In genomic region chr2:14146913-14147312, GRCm38 (mm10) we compare ENCODE assay signal across 12 mouse cellular contexts. TPM values are rescaled to one million over a fixed set of nuclear protein-coding genes. Genes with fewer than 3 reads are reported as not detected.
DNase-seq lines count a peak whose midpoint lies in the region; ATAC-seq lines count a peak whose summit lies in the region.
"Had no signal": no experiment of that assay in that cellular context is flagged by ENCODE, and none has a peak within 500 bp of the region (broad histone marks: within the 10 kb centered on the region; RNA-seq: fewer than 3 reads in every experiment).

No protein-coding gene starts in this region.

- no peak overlapping the region for H3K27ac ChIP-seq in forebrain, embryonic 16.5 days (ENCODE audit: low read length)
- H3K27ac ChIP-seq in forebrain, embryonic 10.5 days = no peak overlapping the region
- H3K27ac ChIP-seq: embryonic facial prominence, embryonic 13.5 days; limb, embryonic 15.5 days had no signal

- 0 out of 2 replicates have a peak, but pooled peaks have one; percentile 36 for ATAC-seq in forebrain, embryonic 16.5 days

- H3K4me3 ChIP-seq in forebrain, embryonic 16.5 days (replicated peaks; ENCODE audit: low read length) = no peak overlapping the region
- H3K4me3 ChIP-seq in forebrain, embryonic 10.5 days = no peak overlapping the region
- H3K4me3 ChIP-seq: embryonic facial prominence, embryonic 13.5 days; limb, embryonic 15.5 days had no signal

- H3K4me1 ChIP-seq in forebrain, embryonic 16.5 days (replicated peaks; ENCODE audit: control insufficient read depth, insufficient read depth, low read length) = no peaks in the 10 kb centered on the region
- H3K4me1 ChIP-seq in forebrain, embryonic 10.5 days = no peaks in the 10 kb centered on the region
- H3K4me1 ChIP-seq: embryonic facial prominence, embryonic 13.5 days had no signal

- DNase-seq in forebrain, embryonic 10.5 days (ENCODE audit: extremely low spot score, low spot score) = no peak
- DNase-seq in layer of hippocampus, adult 9-10 months (ENCODE audit: low spot score) = peak; percentile 25
- DNase-seq in layer of hippocampus, adult 8-10 months (ENCODE audit: low spot score in 2 of 2) = no peak
- peak; percentile 57 for DNase-seq in 416B (ENCODE audit: low read depth)
- peak; percentile 32 for DNase-seq in brain, adult 2 months (ENCODE audit: low read depth, low spot score)
- DNase-seq in urinary bladder, postnatal 25 days (ENCODE audit: low spot score) = no peak
- no peak for DNase-seq in urinary bladder, postnatal 4 days (ENCODE audit: low spot score in 2 of 2)
- DNase-seq: cerebellum, adult 11 months had no signal

- peaks cover 13% of the 10 kb centered on the region; the same call in 1 of the 2 replicates for H3K36me3 ChIP-seq in forebrain, embryonic 16.5 days (ENCODE audit: control insufficient read depth, insufficient read depth)
- peaks cover 64% of the 10 kb centered on the region for H3K36me3 ChIP-seq in forebrain, embryonic 10.5 days (replicated peaks)

- no peak overlapping the region for H3K9ac ChIP-seq in forebrain, embryonic 16.5 days (replicated peaks; ENCODE audit: low read depth, low read length)
- H3K9ac ChIP-seq: embryonic facial prominence, embryonic 13.5 days; limb, embryonic 15.5 days had no signal

- 72% methylated on average over 2 of the region's 2 CpGs for WGBS in forebrain, embryonic 16.5 days
- 92% methylated on average over 2 of the region's 2 CpGs for WGBS in forebrain, embryonic 10.5 days

- no peak overlapping the region for H3K4me2 ChIP-seq in forebrain, embryonic 16.5 days (ENCODE audit: low read length)
- H3K4me2 ChIP-seq: embryonic facial prominence, embryonic 13.5 days; limb, embryonic 15.5 days had no signal

- no peaks in the 10 kb centered on the region for H3K27me3 ChIP-seq in forebrain, embryonic 16.5 days (replicated peaks; ENCODE audit: control insufficient read depth, insufficient read depth, low read length)
- no peaks in the 10 kb centered on the region for H3K27me3 ChIP-seq in forebrain, embryonic 10.5 days (ENCODE audit: poor library complexity, severe bottlenecking)
- H3K27me3 ChIP-seq: embryonic facial prominence, embryonic 13.5 days; limb, embryonic 15.5 days had no signal

- no peaks in the 10 kb centered on the region for H3K9me3 ChIP-seq in forebrain, embryonic 16.5 days (ENCODE audit: control insufficient read depth, low read length)
- no peaks in the 10 kb centered on the region for H3K9me3 ChIP-seq in forebrain, embryonic 10.5 days
- H3K9me3 ChIP-seq: embryonic facial prominence, embryonic 13.5 days; limb, embryonic 15.5 days had no signal

RNA-seq across cellular contexts. Expression of gene Tmem236, which starts 27.4 kb away (rescaled TPM):
- 0.09 and 0.19 TPM in 2 replicates for polyA plus RNA-seq in forebrain, embryonic 16.5 days (2015; fragmentation: Nextera tagmentation; extraction: Ambion mirVana)
- 0.04 TPM in 1 of 2 replicates, not detected in the other for polyA plus RNA-seq in forebrain, embryonic 10.5 days (2016; fragmentation: Nextera tagmentation; extraction: Ambion mirVana)
- under 1 TPM in 3 of 4 experiments, not detected in 1; 0.10 to 0.12 (median 0.11) TPM for total RNA-seq in layer of hippocampus, adult 8-10 months (2022)
- polyA plus RNA-seq: gonadal fat pad, adult 2 months had no signal

Comparison
In these comparisons a context has a peak if more than half of its experiments do, and no peak if none do; other contexts are left out.
1. DNase-seq: peak in layer of hippocampus, adult 9-10 months (single experiment), 416B (single experiment) and brain, adult 2 months (single experiment); none in forebrain, embryonic 10.5 days (single experiment), layer of hippocampus, adult 8-10 months (0 of 2), urinary bladder, postnatal 25 days (single experiment) and urinary bladder, postnatal 4 days (0 of 2).